Mouse (Mus musculus) olfactory bulb, adult 2 months (tissue): Measurements from ENCODE around the gene Gmppb. TPM values are rescaled to one million over a fixed set of nuclear protein-coding genes. Genes with fewer than 3 reads are reported as not detected.

Experiments
- H3K27ac ChIP-seq: fragments of 200-500 bp; 2 replicates; pipeline ENCODE4 v1.5.1; 2012; ENCODE audit warnings: low read depth, low read length; ENCODE audit not compliant: insufficient read depth
- H3K4me1 ChIP-seq: fragments of 200-500 bp; 2 replicates; pipeline ENCODE4 v1.6.1; 2012; ENCODE audit warnings: low read length; ENCODE audit not compliant: control insufficient read depth, insufficient read depth
- H3K4me3 ChIP-seq: fragments of 200-500 bp; 2 replicates; pipeline ENCODE4 v1.5.1; 2012; ENCODE audit warnings: mild to moderate bottlenecking, low read depth, low read length, moderate library complexity; ENCODE audit not compliant: insufficient read depth
- CTCF ChIP-seq: fragments of 200-500 bp; IDR thresholded peaks from 2 replicates; pipeline ENCODE4 v1.5.1; 2012; ENCODE audit warnings: low read depth, mild to moderate bottlenecking, low read length, moderate library complexity; ENCODE audit not compliant: insufficient read depth
- POLR2A ChIP-seq: fragments of 200-500 bp; IDR thresholded peaks from 2 replicates; pipeline ENCODE4 v1.6.1; 2012; ENCODE audit warnings: mild to moderate bottlenecking, low read depth, low read length, moderate library complexity; ENCODE audit not compliant: insufficient read depth
- WGBS: fragments of 180-500 bp; shearing (Covaris S2); methylation state at CpG from one replicate; pipeline ENCODE4 v1.1.7; 2018; 5-methylcytosine and 5-hydroxymethylcytosine counted together
- polyA plus RNA-seq: library from polyadenylated mRNA; stranded (reverse); fragments of >200 nt; gene quantifications from 2 replicates; pipeline ENCODE4 v1.2.4, GENCODE M21; 2012; ENCODE audit warnings: low replicate concordance; ENCODE audit not compliant: missing spikeins, insufficient read depth, insufficient read length

The Gmppb gene
- polyA plus RNA-seq, 1 experiment: not detected

DNA sequence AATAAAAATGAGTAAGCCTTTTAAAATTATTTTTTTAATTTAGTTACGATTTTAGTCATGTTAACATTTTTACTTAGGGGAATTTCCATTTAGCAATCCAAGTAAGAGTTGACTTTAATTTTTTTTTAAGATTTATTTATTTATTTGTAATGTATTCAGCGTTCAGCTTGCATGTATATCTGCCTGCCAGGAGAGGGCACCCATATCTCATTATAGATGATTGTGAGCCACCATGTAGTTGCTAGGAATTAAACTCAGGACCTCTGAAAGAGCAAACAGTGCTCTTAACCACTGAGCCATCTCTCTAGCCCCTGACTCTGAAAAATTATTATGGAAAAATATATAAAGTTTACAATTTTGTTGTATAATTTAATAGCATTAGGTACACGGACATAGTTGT, 22.5 kb upstream of the Gmppb start:
- H3K4me3 ChIP-seq: no peak overlapping the region
- no peak overlapping the region for H3K27ac ChIP-seq
- no peak for TF ChIP-seq POLR2A
- no peak for TF ChIP-seq CTCF
- H3K4me1 ChIP-seq: peaks cover 6% of the 10 kb centered on the region
- 73% methylated on average over 3 of the region's 3 CpGs for WGBS

DNA sequence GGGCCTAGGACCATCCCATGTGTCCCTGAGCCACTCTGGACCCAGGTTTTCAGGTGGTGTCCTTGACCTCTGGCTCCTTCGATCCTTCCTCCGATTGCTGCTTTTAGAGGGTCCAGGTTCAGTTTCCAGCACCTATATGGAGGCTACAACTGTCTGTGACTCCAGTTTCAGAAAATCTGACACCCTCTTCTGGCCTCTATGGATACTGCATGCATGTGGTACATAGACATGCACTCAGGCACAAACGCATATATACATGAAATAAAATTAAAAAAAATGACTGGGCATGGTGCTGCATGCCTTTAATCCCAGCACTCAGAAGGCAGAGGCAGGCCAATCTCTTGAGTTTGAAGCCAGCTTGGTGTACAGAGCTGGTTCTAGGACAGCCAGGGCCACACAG, 21.2 kb upstream of the Gmppb start:
- 98% methylated on average over 3 of the region's 3 CpGs for WGBS

DNA sequence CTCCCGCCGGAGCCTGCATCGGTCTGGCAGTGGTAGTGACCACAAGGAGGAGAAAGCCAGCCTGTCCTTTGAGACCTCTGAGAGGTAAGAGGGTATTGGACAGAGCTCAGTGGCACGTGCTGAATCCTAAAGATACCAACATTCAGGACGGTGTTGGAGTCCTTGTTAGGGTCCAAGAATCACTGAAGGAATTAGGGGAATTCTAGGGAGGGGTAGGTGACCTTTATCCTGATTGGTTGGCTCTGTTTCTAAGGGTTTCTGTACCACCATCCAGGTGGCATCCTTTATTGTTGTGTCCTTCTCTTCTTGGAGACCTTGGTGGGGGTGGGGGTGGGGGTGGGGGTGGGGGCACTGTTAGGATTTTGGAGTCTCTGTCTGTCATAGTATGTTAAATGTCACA, 16.9 kb upstream of the Gmppb start:
- WGBS: 89% methylated on average over 5 of the region's 5 CpGs
- no peak overlapping the region for H3K27ac ChIP-seq

More for the DNA sequence above, 21.2 kb upstream of the Gmppb start:
- Histone ChIP-seq H3K4me3 (no peak overlapping the region), H3K4me1 (peaks cover 4% of the 10 kb centered on the region), H3K27ac (no peak overlapping the region)
- no peak for TF ChIP-seq CTCF
- no peak for TF ChIP-seq POLR2A

GRCm38 (mm10) chr9:108035331-108036156, 13.5 kb upstream of the Gmppb start:
- no peak for TF ChIP-seq POLR2A
- no peak for TF ChIP-seq CTCF
- Histone ChIP-seq H3K4me3 (no peak overlapping the region), H3K4me1 (no peaks in the 10 kb centered on the region; the same call in 1 of the 2 replicates), H3K27ac (no peak overlapping the region)
- 97% methylated on average over 2 of the region's 2 CpGs for WGBS

More for the DNA sequence above, 16.9 kb upstream of the Gmppb start:
- Histone ChIP-seq H3K4me1 (no peaks in the 10 kb centered on the region; the same call in 1 of the 2 replicates), H3K4me3 (no peak overlapping the region)
- TF ChIP-seq CTCF: no peak
- TF ChIP-seq POLR2A: no peak

DNA sequence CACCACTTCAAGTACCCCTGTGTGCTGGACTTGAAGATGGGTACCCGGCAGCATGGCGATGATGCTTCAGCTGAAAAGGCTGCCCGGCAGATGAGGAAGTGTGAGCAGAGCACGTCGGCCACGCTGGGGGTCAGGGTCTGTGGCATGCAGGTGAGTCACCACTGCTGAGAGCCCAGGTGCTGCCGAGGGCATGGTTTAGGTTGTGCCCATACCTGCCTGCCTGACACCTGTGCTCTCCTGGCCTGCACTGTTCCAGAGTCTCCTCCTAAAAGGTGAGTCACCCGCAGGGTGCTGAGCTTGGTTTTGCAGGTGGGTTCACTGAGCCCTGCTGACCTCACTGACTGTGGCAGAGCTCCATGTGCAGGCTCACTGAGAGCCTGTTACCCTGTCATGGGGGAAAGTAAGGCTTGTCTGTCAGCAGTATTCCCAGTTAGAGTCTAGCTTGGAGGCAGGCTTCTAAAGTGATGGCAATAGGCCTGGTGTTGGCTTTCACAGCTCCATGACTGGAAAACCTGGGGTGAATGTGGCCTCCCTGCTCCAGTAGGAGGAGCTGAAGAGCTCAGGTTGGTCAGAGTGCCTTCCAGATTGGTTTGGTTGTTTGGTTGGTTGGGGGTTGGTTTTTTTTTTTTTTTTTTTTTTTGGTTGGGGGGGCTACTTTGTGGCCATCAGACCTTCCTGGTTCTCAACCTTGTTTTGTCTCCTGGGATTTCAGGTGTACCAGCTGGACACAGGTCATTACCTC, 4.1 kb upstream of the Gmppb start:
- Histone ChIP-seq H3K4me3 (no peak overlapping the region), H3K27ac (no peak overlapping the region), H3K4me1 (peaks cover 9% of the 10 kb centered on the region)
- TF ChIP-seq CTCF (no peak), POLR2A (no peak)
- 95% methylated on average over 8 of the region's 8 CpGs for WGBS

DNA sequence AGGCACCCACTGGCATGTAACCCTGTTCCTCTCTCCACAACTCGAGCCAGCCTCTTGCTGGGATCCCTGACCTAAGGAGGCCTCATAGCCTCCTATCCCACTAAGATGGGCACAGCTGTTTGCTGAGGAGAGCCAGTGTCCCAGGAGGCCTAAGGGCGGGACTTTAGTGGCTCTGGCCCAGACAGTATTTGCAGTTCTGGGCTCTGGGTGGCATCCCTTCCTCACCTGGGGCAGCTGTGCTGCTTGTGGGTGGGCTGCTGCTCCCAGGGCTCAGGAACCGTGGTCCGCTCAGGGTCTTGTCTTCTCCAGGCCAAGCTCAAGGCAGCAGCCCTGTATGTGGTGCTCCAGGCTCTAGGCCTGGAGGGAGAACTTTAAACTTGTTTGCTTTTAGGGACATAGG, 2.5 kb upstream of the Gmppb start:
- Histone ChIP-seq H3K4me3 (no peak overlapping the region), H3K27ac (no peak overlapping the region), H3K4me1 (peaks cover 17% of the 10 kb centered on the region)
- WGBS: 95% methylated on average over 4 of the region's 4 CpGs
- no peak for TF ChIP-seq CTCF
- no peak for TF ChIP-seq POLR2A

GRCm38 (mm10) chr9:108047601-108048565, 1.2 kb upstream of the Gmppb start:
- Histone ChIP-seq H3K27ac (no peak overlapping the region), H3K4me3 (no peak overlapping the region)
- 46% methylated on average over 17 of the region's 17 CpGs for whole genome bisulfite sequencing

GRCm38 (mm10) chr9:108048566-108048955, 481 bp upstream of the Gmppb start:
- peak overlapping the region; percentile 26; the same call in 1 of the 2 replicates for H3K4me3 ChIP-seq
- no peak for TF ChIP-seq POLR2A
- TF ChIP-seq CTCF: no peak
- WGBS: 2% methylated on average over 19 of the region's 19 CpGs
- peaks cover 25% of the 10 kb centered on the region for H3K4me1 ChIP-seq
- H3K27ac ChIP-seq: no peak overlapping the region

More at GRCm38 (mm10) chr9:108047601-108048565, 1.2 kb upstream of the Gmppb start:
- peaks cover 19% of the 10 kb centered on the region for H3K4me1 ChIP-seq
- no peak for TF ChIP-seq POLR2A
- no peak for TF ChIP-seq CTCF

GRCm38 (mm10) chr9:108049561-108050251, 664 bp downstream of the Gmppb start:
- TF ChIP-seq CTCF: no peak
- WGBS: 39% methylated on average over 15 of the region's 15 CpGs
- H3K4me1 ChIP-seq: peaks cover 25% of the 10 kb centered on the region
- peak overlapping the region; percentile 65 for H3K4me3 ChIP-seq
- peak overlapping the region; percentile 27; the same call in 1 of the 2 replicates for H3K27ac ChIP-seq
